Mouse (Mus musculus): ENCODE results near the gene Kif5c.

GRCm38 (mm10) chr2:49691441-49691840 lies 72.3 kb downstream of the Kif5c start:
- TF ChIP-seq CTCF (IDR thresholded peaks at IDR 0.05; ENCODE audit: insufficient read depth, low read depth, low read length) (no peak), POLR2A (IDR thresholded peaks at IDR 0.05; ENCODE audit: insufficient read depth, low read depth, low read length) (no peak)

All from olfactory bulb, adult 2 months (tissue).